ENCODE assay signal across 8 mouse cellular contexts in the genomic region with DNA sequence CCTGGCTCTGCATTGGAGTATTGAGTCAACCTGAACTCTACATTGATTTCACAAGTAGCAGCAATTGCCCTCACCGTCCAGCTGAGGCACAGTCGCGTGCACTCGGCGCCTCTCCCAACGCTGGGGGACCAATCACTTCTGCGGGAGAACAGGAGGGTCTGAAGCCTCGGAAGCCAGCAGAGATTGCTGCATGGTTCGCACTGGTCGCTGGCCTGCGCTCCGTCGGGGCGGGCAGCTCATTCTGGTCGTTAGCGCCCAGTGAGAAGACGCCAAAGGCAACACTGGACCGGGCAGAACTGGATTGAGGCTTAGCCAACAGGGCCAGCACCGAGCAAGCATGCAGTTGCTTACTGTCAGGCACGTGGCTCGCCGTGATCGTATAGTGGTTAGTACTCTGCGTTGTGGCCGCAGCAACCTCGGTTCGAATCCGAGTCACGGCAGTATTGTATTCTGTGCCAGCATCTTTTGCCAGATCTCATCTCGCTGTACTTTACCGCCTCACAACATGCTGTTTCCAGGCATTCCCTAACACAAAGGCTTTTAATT. TPM values are rescaled to one million over a fixed set of nuclear protein-coding genes. Genes with fewer than 3 reads are reported as not detected.
DNase-seq lines count a peak whose midpoint lies in the region; ATAC-seq and TF ChIP-seq lines count a peak whose summit lies in the region.

No protein-coding gene starts in this region.

- H3K4me1 ChIP-seq in liver, adult 2 months (ENCODE audit: control insufficient read depth, insufficient read depth, low read length) = peaks cover 6% of the 10 kb centered on the region; the same call in 1 of the 2 replicates
- H3K4me1 ChIP-seq in stomach, embryonic 16.5 days (ENCODE audit: control insufficient read depth, insufficient read depth, low read length) = peaks cover 6% of the 10 kb centered on the region

- no peaks in the 10 kb centered on the region for H3K36me3 ChIP-seq in liver, adult 2 months (ENCODE audit: control insufficient read depth, insufficient read depth, low read length)
- H3K36me3 ChIP-seq in stomach, embryonic 16.5 days (ENCODE audit: control insufficient read depth, insufficient read depth, low read length) = 0 out of 2 replicates have a peak, but pooled peaks cover 2% of the 10 kb centered on the region

- peak; percentile 2 for DNase-seq in adrenal gland, postnatal 10 days
- no peak for DNase-seq in adrenal gland, adult 8-10 months
- peak; percentile 5 for DNase-seq in right cerebral cortex, postnatal 14 days
- no peak for DNase-seq in right cerebral cortex, postnatal 36 days (ENCODE audit: low spot score in 2 of 2)
- peak; percentile 69 for DNase-seq in liver, adult 2 months (ENCODE audit: extremely low read depth, low read depth, low spot score)
- DNase-seq in urinary bladder, adult 18-20 months (ENCODE audit: low spot score in 2 of 2) = no peak
- no peak for DNase-seq in layer of hippocampus, postnatal 10 days (ENCODE audit: low spot score in 2 of 2)

- TF ChIP-seq CTCF in liver, adult 2 months (IDR thresholded peaks at IDR 0.05; ENCODE audit: low read depth, low read length) = no peak

- TF ChIP-seq POLR2A in liver, adult 2 months (IDR thresholded peaks at IDR 0.05; ENCODE audit: extremely low read depth, insufficient read depth, low read length) = no peak

- H3K27ac ChIP-seq in liver, adult 2 months (replicated peaks; ENCODE audit: insufficient read depth, low read depth, low read length) = no peak overlapping the region
- no peak overlapping the region for H3K27ac ChIP-seq in stomach, embryonic 16.5 days (ENCODE audit: low read length)

- peak overlapping the region; percentile 38 for H3K4me2 ChIP-seq in stomach, embryonic 16.5 days (ENCODE audit: low read depth, low read length)

- H3K9me3 ChIP-seq in stomach, embryonic 16.5 days (replicated peaks; ENCODE audit: control insufficient read depth, low read length) = 0 out of 2 replicates have a peak, but pooled peaks cover 3% of the 10 kb centered on the region

- 5% methylated on average over 31 of the region's 31 CpGs for WGBS in liver, adult 2 months
- WGBS in stomach, embryonic 16.5 days = 6% methylated on average over 31 of the region's 31 CpGs

- no peak for ATAC-seq in stomach, embryonic 16.5 days (ENCODE audit: insufficient read depth, low FRiP score)

- H3K27me3 ChIP-seq in liver, adult 2 months (ENCODE audit: control insufficient read depth, insufficient read depth, low read length) = 0 out of 2 replicates have a peak, but pooled peaks cover 6% of the 10 kb centered on the region
- H3K27me3 ChIP-seq in stomach, embryonic 16.5 days (ENCODE audit: control insufficient read depth, insufficient read depth, low read length) = peaks cover 45% of the 10 kb centered on the region

- H3K79me2 ChIP-seq in liver, adult 2 months (ENCODE audit: control insufficient read depth, insufficient read depth, low read length) = no peaks in the 10 kb centered on the region

- no peak overlapping the region for H3K9ac ChIP-seq in liver, adult 2 months (ENCODE audit: low read depth, low read length)
- no peak overlapping the region for H3K9ac ChIP-seq in stomach, embryonic 16.5 days (ENCODE audit: low read length)

- H3K4me3 ChIP-seq in liver, adult 2 months (ENCODE audit: insufficient read depth, low read depth, low read length) = peak overlapping the region; percentile 32; the same call in 1 of the 2 replicates
- H3K4me3 ChIP-seq in stomach, embryonic 16.5 days (replicated peaks; ENCODE audit: low read length) = peak overlapping the region; percentile 1; the same call in 1 of the 2 replicates

RNA-seq across cellular contexts. Expression of a gene that starts 42.3 kb away (rescaled TPM):
- not detected for total RNA-seq in adrenal gland, postnatal 10 days (2021)
- not detected for total RNA-seq in adrenal gland, adult 8-10 months (2022)
- total RNA-seq in liver, adult 2 months (2014; rRNA removed) = not detected in 2 replicates
- not detected in 2 replicates for polyA plus RNA-seq in liver, adult 2 months (2012; rRNA removed)
- polyA plus RNA-seq in stomach, embryonic 16.5 days (2015; fragmentation: Nextera tagmentation; extraction: Ambion mirVana) = 0.17 and 0.29 TPM in 2 replicates
- not detected for total RNA-seq in layer of hippocampus, postnatal 10 days (2021)

Comparison
In these comparisons a context has a peak if more than half of its experiments do, and no peak if none do; other contexts are left out.
1. DNase-seq: peak in adrenal gland, postnatal 10 days (single experiment), right cerebral cortex, postnatal 14 days (single experiment) and liver, adult 2 months (single experiment); none in adrenal gland, adult 8-10 months (single experiment), right cerebral cortex, postnatal 36 days (0 of 2), urinary bladder, adult 18-20 months (0 of 2) and layer of hippocampus, postnatal 10 days (0 of 2).